Mouse (Mus musculus) adrenal gland, postnatal 25 days (tissue): ENCODE measurements at regions not wholly inside any gene's neighbourhood (a gene's known extent, or its start where the extent isn't known, plus 50 kb on each side); places are given as distances from the start of the nearest gene placed in this dataset.

ENCODE experiments used
- DNase-seq: peaks from one replicate; pipeline ENCODE4 v3.0.0; 2021; ENCODE audit warnings: mixed read lengths

DNA sequence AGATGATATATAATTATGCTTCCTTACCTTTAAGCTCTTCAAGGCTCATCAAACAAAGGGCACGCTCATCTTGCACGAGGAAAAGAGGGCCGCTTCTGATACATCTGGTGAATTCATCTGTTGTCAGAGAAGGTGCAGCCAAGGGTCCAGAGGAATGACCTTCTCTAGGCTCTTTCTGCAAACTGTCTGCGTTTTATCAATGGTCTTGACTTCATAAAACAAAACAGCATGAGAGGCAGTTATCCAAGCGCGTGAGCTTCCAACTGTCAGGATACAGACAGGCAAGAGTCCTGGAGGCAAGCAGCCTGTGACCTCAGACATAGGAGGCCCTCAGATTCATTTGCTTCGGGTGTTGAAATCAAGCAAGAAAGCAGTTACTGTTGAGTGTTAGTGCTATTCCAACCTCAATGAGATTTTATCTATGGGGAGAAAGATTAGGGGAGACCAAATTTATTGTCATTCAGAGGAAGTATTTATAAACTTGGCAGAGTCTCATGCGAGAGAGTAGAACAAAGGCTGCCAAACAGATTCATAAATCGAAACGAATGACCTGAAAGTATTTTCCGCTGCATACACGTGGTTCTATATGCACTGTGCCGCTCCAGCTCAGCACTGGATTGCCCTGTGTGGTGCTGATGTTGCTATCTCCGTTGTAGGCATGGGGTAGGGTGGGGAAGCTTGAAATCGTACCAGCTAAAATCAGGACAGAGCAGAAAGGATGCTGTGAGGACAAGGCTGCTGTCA lies 107.2 kb upstream of the Vangl1 start:
- DNase-seq, result no peak

DNA sequence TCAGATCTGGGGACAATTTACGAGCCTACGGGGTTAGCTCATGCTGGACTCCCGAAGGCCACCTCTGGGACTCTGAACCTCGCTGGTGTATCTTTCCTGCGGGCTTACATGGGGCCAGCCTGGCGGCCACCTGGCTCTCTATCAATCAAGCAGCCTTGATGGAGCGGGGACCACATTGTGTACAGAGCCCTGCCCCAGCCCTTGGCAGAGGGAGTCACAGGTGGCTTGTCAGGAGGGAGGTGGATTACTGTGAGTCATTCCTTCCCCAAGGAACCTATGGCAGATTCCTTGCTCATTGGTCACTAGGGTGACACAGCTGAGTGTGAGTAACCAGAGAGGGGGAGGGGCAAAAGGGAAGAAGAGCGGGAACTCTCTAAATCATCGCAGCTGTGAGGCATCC lies 105.8 kb upstream of the Vangl1 start:
- no peak for DNase-seq

DNA sequence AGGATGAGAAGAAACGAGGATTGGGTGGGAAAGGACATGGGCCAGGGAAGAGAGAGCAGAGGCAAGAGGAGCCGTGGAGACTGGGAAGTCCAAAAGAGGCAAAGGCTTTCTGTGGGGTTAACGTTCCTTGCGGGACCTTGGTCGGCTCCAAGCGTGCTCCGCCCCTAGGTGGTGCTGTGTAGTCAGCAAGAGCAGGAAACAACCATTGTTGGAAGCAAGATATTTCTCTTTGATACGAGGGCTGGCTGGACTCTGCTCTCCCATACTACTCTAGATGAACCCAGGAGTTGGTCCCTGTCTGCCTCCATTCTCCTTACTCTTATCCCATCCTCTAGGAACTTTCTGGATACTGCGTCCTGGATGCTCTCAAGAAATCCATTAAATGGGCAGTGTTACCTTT lies 105.3 kb upstream of the Vangl1 start:
- peak; percentile 76 for DNase-seq

DNA sequence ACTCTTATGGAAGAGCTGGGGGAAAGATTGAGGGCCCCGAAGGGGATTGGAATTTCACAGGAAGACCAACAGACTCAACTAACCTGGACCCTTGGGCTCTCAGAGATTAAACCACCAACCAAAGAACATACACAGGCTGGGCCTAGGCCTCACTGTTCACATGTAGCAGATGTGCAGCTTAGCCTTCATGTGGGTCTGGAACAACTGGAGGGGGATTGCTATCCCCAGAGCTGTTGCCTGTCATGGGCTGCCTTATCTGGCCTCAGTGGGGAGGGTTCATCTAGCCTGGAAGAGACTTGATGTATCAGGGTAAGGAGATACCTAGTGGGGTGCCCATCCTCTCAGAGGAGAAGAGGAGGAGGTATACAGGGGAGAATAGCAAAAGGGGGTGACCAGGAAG lies 103.2 kb upstream of the Vangl1 start:
- DNase-seq, result no peak

DNA sequence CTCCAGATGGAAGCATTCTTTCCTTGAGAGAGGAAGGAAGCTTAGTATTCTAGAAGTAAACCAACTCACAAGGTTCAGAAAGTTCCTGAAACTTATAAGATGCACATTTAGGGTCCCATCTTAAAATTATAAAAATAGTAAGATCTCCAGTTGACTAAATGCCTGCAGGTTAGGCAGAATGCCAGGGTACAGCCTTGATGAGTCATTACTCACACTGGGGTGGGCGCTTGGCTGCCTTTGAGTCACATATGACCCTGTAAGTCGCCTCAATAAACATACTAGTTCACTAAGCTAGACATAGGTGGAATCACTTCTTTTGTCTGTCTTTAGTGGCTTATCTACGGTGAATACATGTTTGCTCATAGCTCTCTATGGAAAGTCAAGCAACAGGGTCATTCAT lies 87.9 kb upstream of the Vangl1 start:
- DNase-seq, result no peak

DNA sequence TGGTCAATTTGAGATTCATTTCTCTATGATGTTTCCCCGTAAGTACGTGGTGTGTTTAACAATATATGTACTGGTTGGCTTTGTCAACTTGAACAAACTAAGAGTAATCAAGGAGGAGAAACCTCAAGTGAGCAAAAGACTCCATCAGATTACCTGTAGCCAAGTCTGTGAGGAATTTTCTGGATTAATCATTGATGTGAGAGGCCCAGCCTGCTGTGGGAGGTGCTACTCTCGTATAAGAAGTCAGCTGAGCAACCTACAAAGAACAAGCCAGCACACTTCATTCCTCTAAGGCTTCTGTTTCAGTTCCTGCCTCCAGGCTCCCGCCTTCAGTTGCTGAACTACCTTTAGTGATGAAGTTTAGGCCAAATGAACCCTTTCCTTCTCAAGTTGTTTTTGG lies 77.5 kb upstream of the Vangl1 start:
- DNase-seq, result no peak

DNA sequence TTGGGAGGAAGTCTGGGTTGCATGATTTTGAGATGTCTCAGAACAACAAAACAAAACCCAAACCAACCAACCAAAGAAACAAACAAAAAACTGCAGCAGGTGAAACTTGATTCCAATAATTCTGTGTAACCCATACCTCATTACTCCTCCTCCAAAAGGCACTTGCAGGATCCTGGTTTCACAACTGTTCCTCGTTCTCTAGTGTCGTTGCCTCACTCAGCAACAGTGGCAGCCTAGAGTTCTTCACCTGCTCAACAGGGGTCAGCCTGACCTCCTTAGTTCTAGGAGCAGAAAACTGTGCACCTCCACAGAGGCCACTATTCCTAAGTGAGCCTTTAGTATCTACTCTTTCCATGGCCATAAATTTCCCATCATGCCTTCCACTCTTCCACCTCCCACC lies 72.3 kb upstream of the Vangl1 start:
- DNase-seq, result no peak

DNA sequence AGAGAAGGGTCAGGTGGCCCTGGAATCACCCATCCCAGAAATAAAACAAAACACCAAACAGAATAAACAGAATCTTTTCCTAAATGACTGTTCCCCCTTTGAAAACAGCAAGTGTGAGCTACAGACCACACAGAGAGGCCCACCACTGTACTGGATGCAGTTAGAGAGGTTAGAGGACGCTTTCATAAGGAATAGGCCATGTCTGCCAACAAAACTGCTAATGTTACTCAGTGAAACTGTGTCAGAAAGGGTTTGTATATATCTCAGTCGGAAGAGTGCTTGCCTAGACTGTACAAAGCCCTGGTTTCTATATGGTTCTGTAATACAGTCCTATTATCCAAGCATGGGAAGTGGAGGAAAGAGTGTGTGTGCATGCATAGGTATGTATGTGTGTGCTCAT lies 71.8 kb upstream of the Vangl1 start:
- DNase-seq, result no peak

DNA sequence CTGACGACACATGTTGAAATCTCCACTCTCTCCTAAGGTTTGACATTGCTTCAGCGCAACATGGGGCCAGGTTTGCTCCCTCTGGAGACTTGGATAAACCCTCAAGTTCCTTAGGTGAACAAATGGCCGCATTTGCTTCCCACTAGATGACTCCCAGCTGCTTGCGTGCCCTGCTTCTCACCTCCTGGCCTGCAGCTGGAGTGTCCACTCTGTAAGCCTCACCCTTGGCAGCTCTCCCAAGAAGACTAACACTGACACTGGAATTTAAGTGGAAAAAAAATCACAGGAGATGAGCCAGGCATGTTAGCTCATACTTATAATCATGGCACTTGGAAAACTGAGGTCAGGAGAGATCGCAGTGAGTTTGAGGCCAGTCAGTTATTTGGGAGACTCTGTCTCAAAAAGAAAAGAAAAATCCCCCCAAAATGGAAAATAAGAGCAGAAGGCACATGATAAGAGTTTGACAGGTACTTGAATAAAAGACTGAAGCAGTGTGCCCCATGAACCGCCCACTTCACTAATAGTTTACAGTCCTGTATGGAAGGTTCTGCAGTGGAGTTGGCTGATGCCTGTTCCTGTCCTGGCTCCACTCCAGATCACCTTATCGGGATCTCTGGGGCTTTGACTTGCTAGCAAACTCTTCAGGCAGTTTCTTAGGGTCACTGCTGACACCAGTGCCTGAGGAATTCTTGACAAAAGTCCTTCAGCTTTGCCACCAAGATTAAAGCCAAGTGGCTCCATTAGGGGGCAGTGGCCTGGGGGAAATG lies 70.9 kb upstream of the Vangl1 start:
- DNase-seq, result no peak

DNA sequence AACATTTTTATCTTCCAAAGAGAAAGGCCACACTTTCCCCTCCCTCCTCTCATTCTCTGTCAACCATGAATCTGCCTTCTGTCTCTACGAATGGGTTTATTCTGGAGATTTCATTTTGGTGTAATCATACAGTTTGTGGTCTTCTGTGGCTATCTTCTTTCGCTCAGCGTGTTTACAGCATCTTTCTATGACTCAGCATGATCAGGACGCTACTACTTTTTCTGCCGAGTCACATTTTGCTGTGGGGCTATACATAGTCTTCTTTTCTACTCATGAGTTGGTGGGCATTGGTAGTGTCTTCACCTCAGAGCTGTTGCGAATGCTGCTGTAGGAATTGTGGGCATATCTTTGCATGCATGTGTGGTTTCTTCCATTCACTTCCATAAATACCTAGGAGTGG lies 66.3 kb upstream of the Vangl1 start:
- DNase-seq, result no peak

DNA sequence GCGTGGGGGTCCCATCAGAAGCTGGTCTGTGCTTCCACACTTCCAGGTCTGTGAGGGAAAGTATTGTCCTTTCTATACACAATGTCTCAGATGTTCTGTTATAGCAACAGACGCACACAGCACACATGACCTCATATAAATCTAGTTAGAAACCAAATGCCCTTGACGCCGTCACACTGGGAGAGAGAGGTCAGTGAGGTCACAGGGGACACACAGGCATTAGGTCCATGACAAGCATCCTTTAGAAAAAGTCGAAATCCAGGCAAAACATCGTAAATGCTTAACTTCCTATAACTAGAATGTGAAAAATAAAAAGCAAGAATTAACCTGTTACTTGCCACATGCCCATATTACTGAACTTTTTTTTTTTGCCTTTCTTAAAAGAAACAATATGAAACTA lies 65.8 kb upstream of the Vangl1 start:
- no peak for DNase-seq

DNA sequence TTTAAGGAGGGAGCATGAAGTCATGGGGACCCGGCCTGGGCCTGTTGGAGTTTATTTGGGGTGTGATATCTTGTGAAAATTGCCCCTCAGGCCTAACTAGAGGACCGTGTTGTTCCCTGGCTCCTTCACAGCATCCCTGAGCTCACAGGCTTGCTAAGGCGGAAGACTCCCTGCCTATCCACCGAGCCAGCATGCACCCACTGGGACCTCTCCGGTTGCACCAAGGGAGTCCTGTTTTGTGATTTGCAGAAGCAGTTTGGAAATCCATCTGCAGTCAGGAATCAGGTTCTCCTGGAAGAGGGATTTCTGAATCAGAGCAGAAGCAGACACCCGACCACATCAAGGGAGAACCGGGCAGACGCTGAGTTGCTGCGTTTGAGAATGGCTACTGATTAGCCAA lies 61.6 kb upstream of the Vangl1 start:
- DNase-seq, result no peak

DNA sequence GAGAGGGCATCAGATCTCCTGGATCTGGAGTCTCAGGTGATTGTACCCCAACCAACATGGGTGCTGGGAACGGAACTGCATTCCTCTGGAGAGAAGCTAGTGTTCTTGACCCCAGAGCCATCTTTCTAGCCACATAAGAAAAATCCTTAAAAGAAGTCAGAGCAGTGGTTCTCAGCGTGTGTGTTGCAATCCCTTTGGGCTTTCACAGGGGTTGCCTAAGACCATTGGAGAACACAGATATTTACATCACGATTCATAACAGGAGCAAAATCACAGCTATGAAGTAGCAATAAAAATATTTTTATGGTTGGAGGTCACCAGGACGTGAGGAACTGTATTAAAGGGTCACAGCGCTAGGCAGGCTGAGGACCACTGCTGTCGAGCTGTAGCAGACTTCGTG lies 60.7 kb upstream of the Vangl1 start:
- DNase-seq, result no peak

DNA sequence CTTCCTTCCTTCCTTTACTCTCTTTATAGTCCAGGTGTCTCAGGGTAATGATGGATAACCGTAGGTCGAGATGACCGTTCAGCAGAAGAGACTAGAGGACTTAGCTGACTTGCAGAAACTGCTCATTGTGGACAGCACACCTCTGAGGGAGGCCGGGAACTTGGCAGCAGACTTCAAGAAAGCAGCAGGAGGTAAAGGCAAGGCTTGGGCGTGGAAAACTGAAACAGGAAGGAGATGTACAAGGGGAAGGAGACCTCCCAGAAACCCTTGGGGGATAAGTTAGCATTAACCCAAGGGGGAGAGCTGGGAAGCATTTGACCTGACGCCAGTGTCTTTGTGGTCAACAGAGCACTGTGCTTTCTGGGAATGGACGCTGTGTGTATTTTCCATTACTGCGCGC lies 58.8 kb upstream of the Vangl1 start:
- DNase-seq, result no peak

DNA sequence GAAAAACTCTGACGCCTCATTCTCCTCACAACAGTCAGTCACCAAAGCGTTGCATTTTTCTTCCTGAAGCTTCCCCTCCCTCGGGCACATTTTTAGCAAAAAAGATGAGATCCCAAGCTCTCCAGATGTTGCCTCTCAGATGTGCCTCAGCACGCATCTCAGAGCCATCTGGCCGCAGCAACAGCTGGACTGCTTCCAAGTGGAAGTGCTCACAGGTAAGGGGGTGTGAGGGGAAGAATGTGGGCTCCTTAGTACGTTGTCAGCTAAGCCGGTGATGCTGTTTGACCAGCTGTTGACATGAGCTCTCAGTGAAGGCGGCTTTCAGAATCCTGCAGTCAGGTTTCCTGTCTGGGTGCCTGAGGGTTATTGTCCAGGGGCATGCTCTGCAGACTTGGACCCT lies 58.2 kb upstream of the Vangl1 start:
- no peak for DNase-seq

DNA sequence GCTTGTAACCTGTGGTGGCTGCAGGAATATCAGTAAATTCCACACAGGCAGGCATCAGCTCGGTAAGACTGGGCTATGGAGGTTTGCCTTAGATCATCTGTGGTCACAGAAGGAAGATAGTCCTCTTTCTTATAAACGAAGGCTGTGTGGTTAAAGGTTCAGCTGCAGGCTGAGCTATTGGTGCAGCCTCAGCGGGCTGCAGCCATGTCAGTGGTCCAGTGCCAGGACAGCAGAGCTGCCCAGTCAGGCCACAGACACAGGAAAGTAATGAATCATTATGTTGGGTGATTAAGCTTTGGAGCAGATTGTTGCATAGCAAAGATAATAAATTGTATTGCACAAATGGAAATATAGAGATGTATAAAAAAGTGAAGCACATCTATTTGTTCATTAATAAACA lies 57.0 kb upstream of the Vangl1 start:
- peak; percentile 6 for DNase-seq
